Mouse (Mus musculus): ENCODE measurements at regions not wholly inside any gene's neighbourhood (a gene's known extent, or its start where the extent isn't known, plus 50 kb on each side); places are given as distances from the start of the nearest gene placed in this dataset.

GRCm38 (mm10) chr17:88910144-88910543, 118.4 kb upstream of the Lhcgr start:
- no peak overlapping the region for H3K27ac ChIP-seq (ENCODE audit: low read depth, low read length)
- TF ChIP-seq CTCF (IDR thresholded peaks at IDR 0.05; ENCODE audit: low read depth), result no peak
- DNase-seq (no peak), ATAC-seq (no peak)
- no peaks in the 10 kb centered on the region for H3K36me3 ChIP-seq (ENCODE audit: insufficient read depth)
- no peaks in the 10 kb centered on the region for H3K27me3 ChIP-seq (ENCODE audit: insufficient read depth, low read length)
- no peak overlapping the region for H3K4me3 ChIP-seq (ENCODE audit: low read depth, low read length)
- no peaks in the 10 kb centered on the region for H3K9me3 ChIP-seq (ENCODE audit: low read length)
- H3K4me1 ChIP-seq (ENCODE audit: insufficient read depth), result no peaks in the 10 kb centered on the region
- no peak overlapping the region for H3K9ac ChIP-seq
- no peak overlapping the region for H3K4me2 ChIP-seq (ENCODE audit: low read depth)

- no peak for ATAC-seq
- Histone ChIP-seq H3K4me2 (ENCODE audit: low read depth) (no peak overlapping the region), H3K36me3 (ENCODE audit: insufficient read depth) (no peaks in the 10 kb centered on the region), H3K9me3 (ENCODE audit: low read length) (no peaks in the 10 kb centered on the region), H3K4me1 (ENCODE audit: insufficient read depth) (no peaks in the 10 kb centered on the region), H3K4me3 (ENCODE audit: low read depth, low read length) (no peak overlapping the region), H3K9ac (no peak overlapping the region), H3K27ac (ENCODE audit: low read depth, low read length) (no peak overlapping the region), H3K27me3 (ENCODE audit: insufficient read depth, low read length) (no peaks in the 10 kb centered on the region)
- TF ChIP-seq CTCF (IDR thresholded peaks at IDR 0.05; ENCODE audit: low read depth), result no peak
- no peak for DNase-seq
- WGBS, result 59% methylated on average over 1 of the region's 1 CpGs
These were observed 110.0 kb upstream of the Lhcgr start for GRCm38 (mm10) chr17:88901742-88902141.

GRCm38 (mm10) chr17:88900904-88901303, 109.1 kb upstream of the Lhcgr start:
- H3K9me3 ChIP-seq (ENCODE audit: low read length), result no peaks in the 10 kb centered on the region
- WGBS, result 90% methylated on average over 2 of the region's 2 CpGs
- TF ChIP-seq CTCF (IDR thresholded peaks at IDR 0.05; ENCODE audit: low read depth), result no peak
- no peak for DNase-seq
- H3K27ac ChIP-seq (ENCODE audit: low read depth, low read length), result no peak overlapping the region
- H3K36me3 ChIP-seq (ENCODE audit: insufficient read depth), result no peaks in the 10 kb centered on the region
- no peak overlapping the region for H3K9ac ChIP-seq
- H3K4me3 ChIP-seq (ENCODE audit: low read depth, low read length), result no peak overlapping the region
- no peaks in the 10 kb centered on the region for H3K27me3 ChIP-seq (ENCODE audit: insufficient read depth, low read length)
- H3K4me2 ChIP-seq (ENCODE audit: low read depth), result no peak overlapping the region
- no peaks in the 10 kb centered on the region for H3K4me1 ChIP-seq (ENCODE audit: insufficient read depth)
- ATAC-seq, result no peak

GRCm38 (mm10) chr17:88898705-88899668, 107.2 kb upstream of the Lhcgr start:
- ATAC-seq, result no peak
- H3K36me3 ChIP-seq (ENCODE audit: insufficient read depth), result no peaks in the 10 kb centered on the region
- DNase-seq, result no peak
- TF ChIP-seq CTCF (IDR thresholded peaks at IDR 0.05; ENCODE audit: low read depth), result no peak
- WGBS, result 66% methylated on average over 11 of the region's 11 CpGs
- no peak overlapping the region for H3K27ac ChIP-seq (ENCODE audit: low read depth, low read length)
- no peaks in the 10 kb centered on the region for H3K4me1 ChIP-seq (ENCODE audit: insufficient read depth)
- H3K4me3 ChIP-seq (ENCODE audit: low read depth, low read length), result no peak overlapping the region
- H3K9me3 ChIP-seq (ENCODE audit: low read length), result no peaks in the 10 kb centered on the region
- no peak overlapping the region for H3K9ac ChIP-seq
- H3K4me2 ChIP-seq (ENCODE audit: low read depth), result no peak overlapping the region
- no peaks in the 10 kb centered on the region for H3K27me3 ChIP-seq (ENCODE audit: insufficient read depth, low read length)

- Histone ChIP-seq H3K9ac (no peak overlapping the region), H3K4me2 (ENCODE audit: low read depth) (no peak overlapping the region), H3K27ac (ENCODE audit: low read depth, low read length) (no peak overlapping the region), H3K4me3 (ENCODE audit: low read depth, low read length) (no peak overlapping the region), H3K36me3 (ENCODE audit: insufficient read depth) (no peaks in the 10 kb centered on the region), H3K4me1 (ENCODE audit: insufficient read depth) (no peaks in the 10 kb centered on the region), H3K27me3 (ENCODE audit: insufficient read depth, low read length) (no peaks in the 10 kb centered on the region), H3K9me3 (ENCODE audit: low read length) (no peaks in the 10 kb centered on the region)
- no peak for TF ChIP-seq CTCF (IDR thresholded peaks at IDR 0.05; ENCODE audit: low read depth)
- DNase-seq (no peak), ATAC-seq (no peak)
These were observed 101.7 kb upstream of the Lhcgr start for GRCm38 (mm10) chr17:88893451-88893850.

GRCm38 (mm10) chr17:88885526-88885925, 93.7 kb upstream of the Lhcgr start:
- H3K4me3 ChIP-seq (ENCODE audit: low read depth, low read length), result no peak overlapping the region
- no peaks in the 10 kb centered on the region for H3K9me3 ChIP-seq (ENCODE audit: low read length)
- no peak overlapping the region for H3K4me2 ChIP-seq (ENCODE audit: low read depth)
- no peak overlapping the region for H3K9ac ChIP-seq
- no peak for TF ChIP-seq CTCF (IDR thresholded peaks at IDR 0.05; ENCODE audit: low read depth)
- H3K36me3 ChIP-seq (ENCODE audit: insufficient read depth), result no peaks in the 10 kb centered on the region
- DNase-seq (no peak), ATAC-seq (no peak)
- 89% methylated on average over 3 of the region's 3 CpGs for WGBS
- no peaks in the 10 kb centered on the region for H3K27me3 ChIP-seq (ENCODE audit: insufficient read depth, low read length)
- no peak overlapping the region for H3K27ac ChIP-seq (ENCODE audit: low read depth, low read length)
- no peaks in the 10 kb centered on the region for H3K4me1 ChIP-seq (ENCODE audit: insufficient read depth)

GRCm38 (mm10) chr17:88879736-88880135, 87.9 kb upstream of the Lhcgr start:
- ATAC-seq, result peak; percentile 72
- Histone ChIP-seq H3K36me3 (ENCODE audit: insufficient read depth) (no peaks in the 10 kb centered on the region), H3K4me1 (ENCODE audit: insufficient read depth) (no peaks in the 10 kb centered on the region), H3K4me3 (ENCODE audit: low read depth, low read length) (no peak overlapping the region), H3K9me3 (ENCODE audit: low read length) (no peaks in the 10 kb centered on the region), H3K9ac (no peak overlapping the region), H3K27me3 (ENCODE audit: insufficient read depth, low read length) (no peaks in the 10 kb centered on the region), H3K4me2 (ENCODE audit: low read depth) (no peak overlapping the region), H3K27ac (ENCODE audit: low read depth, low read length) (no peak overlapping the region)
- TF ChIP-seq CTCF (IDR thresholded peaks at IDR 0.05; ENCODE audit: low read depth), result no peak; the same call in 1 of the 2 replicates
- no peak for DNase-seq
- 81% methylated on average over 1 of the region's 1 CpGs for WGBS

Measured in forebrain, postnatal 0 days (tissue).